Mouse (Mus musculus) liver, embryonic 15.5 days (tissue): ENCODE results near the gene Cenpc1. TPM values are rescaled to one million over a fixed set of nuclear protein-coding genes. Genes with fewer than 3 reads are reported as not detected.
A peak's percentile ranks its signal among the peaks of the same experiment; 100 is the strongest.

Experiments
- ATAC-seq: fragments of 200-750 bp; cut with Nextera tagmentation; 2 replicates; pipeline ENCODE4 v1.8.0; 2017; ENCODE audit warnings: moderate number of reproducible peaks, mild to moderate bottlenecking, moderate library complexity; ENCODE audit not compliant: insufficient read depth
- H3K27ac ChIP-seq: fragments of 300-500 bp; sonication (generic); replicated peaks from 2 replicates; pipeline ENCODE4 v1.5.1; 2015; ENCODE audit warnings: mild to moderate bottlenecking, inconsistent platforms
- H3K27me3 ChIP-seq: fragments of 300-500 bp; sonication (generic); 2 replicates; pipeline ENCODE4 v1.6.1; 2015; ENCODE audit warnings: mild to moderate bottlenecking, inconsistent platforms
- H3K36me3 ChIP-seq: fragments of 300-500 bp; sonication (generic); replicated peaks from 2 replicates; pipeline ENCODE4 v1.6.1; 2015; ENCODE audit warnings: moderate library complexity, mild to moderate bottlenecking, inconsistent platforms
- H3K4me1 ChIP-seq: fragments of 300-500 bp; sonication (generic); replicated peaks from 2 replicates; pipeline ENCODE4 v1.6.1; 2015; ENCODE audit warnings: inconsistent platforms
- H3K4me2 ChIP-seq: fragments of 300-500 bp; sonication (generic); 2 replicates; pipeline ENCODE4 v1.6.1; 2015; ENCODE audit warnings: moderate library complexity, mild to moderate bottlenecking, inconsistent platforms
- H3K4me3 ChIP-seq: fragments of 300-500 bp; sonication (generic); replicated peaks from 2 replicates; pipeline ENCODE4 v1.5.1; 2015; ENCODE audit warnings: mild to moderate bottlenecking, inconsistent platforms
- H3K9ac ChIP-seq: fragments of 300-500 bp; sonication (generic); 2 replicates; pipeline ENCODE4 v1.6.1; 2015; ENCODE audit warnings: moderate library complexity, mild to moderate bottlenecking, inconsistent platforms
- H3K9me3 ChIP-seq: fragments of 300-500 bp; sonication (generic); replicated peaks from 2 replicates; pipeline ENCODE4 v1.6.1; 2016; ENCODE audit warnings: inconsistent platforms
- WGBS: fragments of 180-500 bp; shearing (Covaris S2); methylation state at CpG from one replicate; pipeline ENCODE4 v1.1.7; 2015; ENCODE audit warnings: mixed read lengths; ENCODE audit not compliant: insufficient replicate concordance; 5-methylcytosine and 5-hydroxymethylcytosine counted together
- polyA plus RNA-seq: library from polyadenylated mRNA; unstranded; fragments of >200 nt; fragmentation: Nextera tagmentation; extraction: Ambion mirVana; gene quantifications from 2 replicates; pipeline ENCODE4 v1.2.1, GENCODE M21; 2015

Cenpc1 gene
- polyA plus RNA-seq, 1 experiment from 2014 or later = 14.6 TPM

- ATAC-seq = no peak
- Histone ChIP-seq H3K27ac (no peak overlapping the region), H3K36me3 (no peaks in the 10 kb centered on the region), H3K27me3 (no peaks in the 10 kb centered on the region), H3K9me3 (no peaks in the 10 kb centered on the region), H3K4me3 (no peak overlapping the region), H3K4me2 (no peak overlapping the region), H3K9ac (no peak overlapping the region), H3K4me1 (no peaks in the 10 kb centered on the region)
- WGBS = 52% methylated on average over 6 of the region's 6 CpGs
These were observed 18.6 kb upstream of the Cenpc1 start for GRCm38 (mm10) chr5:86083987-86084386.

DNA sequence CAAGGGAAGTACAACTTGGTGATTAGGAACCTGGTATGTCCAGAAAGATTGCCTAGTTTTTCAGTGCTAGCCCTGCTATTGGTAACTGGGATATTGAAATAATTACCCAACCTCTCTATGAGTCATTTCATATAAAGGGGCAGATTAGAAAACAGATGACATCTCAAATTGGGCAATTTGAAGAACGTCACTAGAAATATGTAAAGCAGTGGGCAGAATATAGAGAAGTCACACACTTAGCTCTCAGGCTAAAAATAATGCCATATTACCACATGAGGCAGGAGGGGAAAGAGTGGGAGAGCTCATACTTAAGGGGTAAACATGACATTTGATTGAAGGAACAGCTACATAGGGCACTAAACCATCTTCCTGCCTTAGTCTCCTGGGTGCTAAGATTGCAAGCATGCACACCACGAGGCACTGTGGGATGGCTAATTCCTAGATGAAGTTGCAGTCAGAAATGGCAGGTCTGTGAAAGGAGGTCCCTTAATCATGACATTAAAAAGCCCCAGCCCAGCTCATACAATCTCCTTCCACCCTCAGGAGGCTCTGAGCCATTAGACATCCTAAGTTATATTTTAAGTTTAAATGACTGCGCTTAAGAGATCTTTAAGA is 13.4 kb upstream of the Cenpc1 start:
- 58% methylated on average over 3 of the region's 3 CpGs for WGBS
- H3K27ac ChIP-seq = no peak overlapping the region
- H3K27me3 ChIP-seq = no peaks in the 10 kb centered on the region
- no peaks in the 10 kb centered on the region for H3K36me3 ChIP-seq
- no peaks in the 10 kb centered on the region for H3K9me3 ChIP-seq
- no peak overlapping the region for H3K4me2 ChIP-seq
- no peak overlapping the region for H3K4me3 ChIP-seq
- H3K4me1 ChIP-seq = no peaks in the 10 kb centered on the region
- no peak overlapping the region for H3K9ac ChIP-seq
- ATAC-seq = no peak

GRCm38 (mm10) chr5:86072756-86073386 is 7.5 kb upstream of the Cenpc1 start:
- no peak for ATAC-seq
- H3K4me3 ChIP-seq = no peak overlapping the region
- peak overlapping the region; percentile 3; the same call in 1 of the 2 replicates for H3K4me2 ChIP-seq
- H3K4me1 ChIP-seq = peaks cover 9% of the 10 kb centered on the region
- no peaks in the 10 kb centered on the region for H3K9me3 ChIP-seq
- H3K27me3 ChIP-seq = no peaks in the 10 kb centered on the region
- no peak overlapping the region for H3K27ac ChIP-seq
- H3K9ac ChIP-seq = no peak overlapping the region
- no peaks in the 10 kb centered on the region for H3K36me3 ChIP-seq
- WGBS = 41% methylated on average over 4 of the region's 4 CpGs

GRCm38 (mm10) chr5:86071538-86071937 is 6.2 kb upstream of the Cenpc1 start, which contains the start of gene Stap1:
Gene Stap1 (plus strand): TSS chr5:86071746.
- no peaks in the 10 kb centered on the region for H3K36me3 ChIP-seq
- peak within 1 kb of the TSS; percentile 59 for H3K4me2 ChIP-seq
- no peak for ATAC-seq
- no peaks in the 10 kb centered on the region for H3K27me3 ChIP-seq
- peak within 1 kb of the TSS; percentile 40 for H3K9ac ChIP-seq
- H3K27ac ChIP-seq = no peak within 1 kb of the TSS; the same call in 1 of the 2 replicates
- peaks cover 20% of the 10 kb centered on the region for H3K4me1 ChIP-seq
- no peaks in the 10 kb centered on the region for H3K9me3 ChIP-seq
- WGBS = 14% methylated on average over 7 of the region's 7 CpGs
- H3K4me3 ChIP-seq = peak within 1 kb of the TSS; percentile 40

- no peak overlapping the region for H3K4me3 ChIP-seq
- no peak overlapping the region for H3K9ac ChIP-seq
- WGBS = 35% methylated on average over 6 of the region's 6 CpGs
- no peaks in the 10 kb centered on the region for H3K9me3 ChIP-seq
- H3K36me3 ChIP-seq = no peaks in the 10 kb centered on the region
- no peak overlapping the region for H3K27ac ChIP-seq
- no peak overlapping the region for H3K4me2 ChIP-seq
- H3K4me1 ChIP-seq = peaks cover 31% of the 10 kb centered on the region
- ATAC-seq = no peak
- no peaks in the 10 kb centered on the region for H3K27me3 ChIP-seq
These were observed 3.7 kb upstream of the Cenpc1 start for GRCm38 (mm10) chr5:86069121-86069520.

GRCm38 (mm10) chr5:86068451-86068850 is 3.1 kb upstream of the Cenpc1 start:
- Histone ChIP-seq H3K9me3 (no peaks in the 10 kb centered on the region), H3K27me3 (no peaks in the 10 kb centered on the region), H3K36me3 (no peaks in the 10 kb centered on the region), H3K27ac (peak overlapping the region; percentile 48; the same call in 1 of the 2 replicates), H3K4me3 (no peak overlapping the region), H3K9ac (no peak overlapping the region), H3K4me1 (peaks cover 37% of the 10 kb centered on the region), H3K4me2 (no peak overlapping the region)
- WGBS = 15% methylated on average over 3 of the region's 3 CpGs
- no peak for ATAC-seq

- Histone ChIP-seq H3K4me3 (peak overlapping the region; percentile 87), H3K4me2 (peak overlapping the region; percentile 85), H3K27ac (peak overlapping the region; percentile 83), H3K36me3 (no peaks in the 10 kb centered on the region), H3K27me3 (no peaks in the 10 kb centered on the region), H3K9me3 (no peaks in the 10 kb centered on the region), H3K4me1 (peaks cover 44% of the 10 kb centered on the region), H3K9ac (peak overlapping the region; percentile 48)
- ATAC-seq = 0 out of 2 replicates have a peak, but pooled peaks have one; percentile 4
- WGBS = under 1% methylated on average over 17 of the region's 17 CpGs
These were observed 1.2 kb upstream of the Cenpc1 start for GRCm38 (mm10) chr5:86066551-86066929.

GRCm38 (mm10) chr5:86065876-86066550 is 630 bp upstream of the Cenpc1 start:
- WGBS = under 1% methylated on average over 17 of the region's 17 CpGs
- Histone ChIP-seq H3K4me1 (peaks cover 44% of the 10 kb centered on the region), H3K27ac (peak overlapping the region; percentile 83), H3K4me2 (peak overlapping the region; percentile 85), H3K9ac (peak overlapping the region; percentile 48), H3K9me3 (no peaks in the 10 kb centered on the region), H3K27me3 (no peaks in the 10 kb centered on the region), H3K4me3 (peak overlapping the region; percentile 87), H3K36me3 (no peaks in the 10 kb centered on the region)
- peak; percentile 29 for ATAC-seq

DNA sequence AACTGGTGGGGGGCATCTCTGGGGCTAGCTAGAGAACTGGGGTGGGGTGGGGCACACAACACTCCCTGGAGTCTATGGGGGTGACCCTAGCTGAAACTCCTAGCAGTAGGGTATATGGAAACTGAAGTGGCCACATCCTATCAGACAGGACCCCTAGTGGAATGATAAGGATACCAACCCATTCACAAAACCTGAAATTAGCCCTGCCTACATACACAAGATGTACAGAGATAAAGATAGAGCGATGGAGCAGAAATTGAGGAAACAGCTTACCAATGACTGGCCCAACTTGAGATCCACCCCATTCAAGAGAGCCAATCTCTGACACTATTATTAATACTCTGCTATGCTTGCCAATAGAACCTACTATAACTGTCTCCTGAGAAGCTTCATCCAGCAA is 1.9 kb downstream of the Cenpc1 start:
- no peaks in the 10 kb centered on the region for H3K9me3 ChIP-seq
- peak overlapping the region; percentile 87 for H3K4me3 ChIP-seq
- H3K4me1 ChIP-seq = peaks cover 38% of the 10 kb centered on the region
- H3K4me2 ChIP-seq = peak overlapping the region; percentile 69
- H3K27ac ChIP-seq = no peak overlapping the region
- H3K27me3 ChIP-seq = no peaks in the 10 kb centered on the region
- H3K9ac ChIP-seq = no peak overlapping the region
- no peak for ATAC-seq
- peaks cover 7% of the 10 kb centered on the region; the same call in 1 of the 2 replicates for H3K36me3 ChIP-seq
- 19% methylated on average over 1 of the region's 1 CpGs for WGBS

- Histone ChIP-seq H3K4me1 (no peaks in the 10 kb centered on the region), H3K9ac (no peak overlapping the region), H3K4me2 (no peak overlapping the region), H3K36me3 (peaks cover 54% of the 10 kb centered on the region), H3K4me3 (no peak overlapping the region), H3K9me3 (no peaks in the 10 kb centered on the region), H3K27me3 (no peaks in the 10 kb centered on the region), H3K27ac (no peak overlapping the region)
- 74% methylated on average over 2 of the region's 2 CpGs for WGBS
- ATAC-seq = no peak
These were observed 35.6 kb downstream of the Cenpc1 start for GRCm38 (mm10) chr5:86029820-86030219.
